Mouse (Mus musculus) stomach, postnatal 0 days (tissue): Measurements from ENCODE around the gene Scn3b.

ENCODE experiments used
- CTCF ChIP-seq: IDR thresholded peaks from 2 replicates; pipeline ENCODE4 v1.5.1; 2016; ENCODE audit warnings: antibody characterized with exemption, low read depth, mild to moderate bottlenecking, moderate library complexity
- EP300 ChIP-seq: optimal IDR thresholded peaks from 2 replicates; pipeline ENCODE3; 2016; ENCODE audit warnings: antibody characterized with exemption

GRCm38 (mm10) chr9:40239749-40240148 lies 29.3 kb upstream of the Scn3b start:
- no peak for TF ChIP-seq CTCF
- no peak for TF ChIP-seq EP300
